Mouse (Mus musculus) megakaryocyte, embryonic 14.5 days (primary cell): Measurements from ENCODE around the gene Kcns1.

ENCODE experiments used
- FLI1 ChIP-seq: IDR thresholded peaks from 2 replicates; pipeline ENCODE4 v1.6.1; 2012; ENCODE audit warnings: low read length, inconsistent platforms, mixed read lengths
- GATA1 ChIP-seq: IDR thresholded peaks from 3 replicates; pipeline ENCODE4 v1.6.1; 2012; ENCODE audit warnings: mixed read lengths, low read length, inconsistent platforms, borderline replicate concordance

DNA sequence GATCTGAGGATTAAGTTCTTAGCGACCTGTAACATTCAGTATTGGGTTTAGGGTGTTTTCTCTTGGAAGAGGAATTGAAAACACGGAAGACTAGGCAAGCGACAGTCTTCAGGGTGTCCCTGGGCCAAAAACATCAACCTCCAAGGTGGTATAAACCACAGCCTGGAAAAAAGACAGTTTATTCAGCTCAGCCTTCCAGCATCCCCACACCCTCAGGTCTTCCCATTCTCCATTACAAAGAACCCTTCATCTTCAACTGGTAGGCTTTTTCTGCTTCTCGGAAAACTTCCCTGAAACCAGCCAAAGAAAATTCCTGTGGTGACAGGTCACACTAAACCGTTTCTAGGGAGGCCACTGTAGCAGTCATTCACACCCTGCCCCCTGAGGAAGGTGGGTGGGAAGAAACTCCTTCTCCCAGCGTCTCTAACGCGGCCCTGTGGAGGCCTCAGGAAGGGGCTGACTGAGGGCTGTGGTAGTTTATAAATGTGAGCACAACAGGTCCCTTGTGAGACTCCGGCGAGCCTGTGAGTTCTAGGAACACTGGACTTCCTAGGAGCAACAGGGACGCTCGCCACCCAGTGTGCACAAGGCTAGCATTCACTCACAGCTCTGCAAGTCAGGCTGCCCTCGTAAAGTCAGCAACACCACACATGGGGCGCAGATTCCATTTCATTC, 20.7 kb downstream of the Kcns1 start:
- no peak for TF ChIP-seq GATA1
- TF ChIP-seq FLI1: no peak
